Comparison of ENCODE assay signal across 10 mouse cellular contexts in genomic region chr6:24108471-24108870, GRCm38 (mm10). TPM values are rescaled to one million over a fixed set of nuclear protein-coding genes. Genes with fewer than 3 reads are reported as not detected.
"Had no signal": no experiment of that assay in that cellular context is flagged by ENCODE, and none has a peak within 500 bp of the region (broad histone marks: within the 10 kb centered on the region; RNA-seq: fewer than 3 reads in every experiment).

No protein-coding gene starts in this region.

- DNase-seq: kidney, postnatal 14 days; liver; liver, embryonic 13.5 days; liver, postnatal 0 days; lung, postnatal 14 days; spleen, adult 18-20 months; thymus, adult 18-20 months; thymus, postnatal 25 days had no signal

RNA-seq across cellular contexts. Expression of gene Slc13a1, which starts 59.4 kb away (rescaled TPM):
- total RNA-seq: monocyte, adult 5-6 weeks; neutrophil, adult 5-6 weeks had no signal
